Mouse (Mus musculus): ENCODE results near the gene Tnfrsf23. TPM values are rescaled to one million over a fixed set of nuclear protein-coding genes. Genes with fewer than 3 reads are reported as not detected.

Gene Tnfrsf23
- total RNA-seq, 2 experiments from 2014 or later = 3.5 to 4.2 TPM

Other genes with a start within 250 kb of the Tnfrsf23 start
- gene Cdkn1c, start 224.8 kb downstream of the Tnfrsf23 start, total RNA-seq (2021) = 1,000 to 10,000 TPM; 1,384 to 1,531 TPM
- 1 to 10 TPM; 5.5 to 7.0 TPM for gene Slc22a18, start 212.1 kb downstream of the Tnfrsf23 start, total RNA-seq (2021)
- 1 to 10 TPM; 2.9 to 5.6 TPM for gene Phlda2, start 182.7 kb downstream of the Tnfrsf23 start, total RNA-seq (2021)
- gene Nap1l4, start 136.8 kb downstream of the Tnfrsf23 start, total RNA-seq (2021) = 100 to 1,000 TPM; 164 to 177 TPM
- gene Cars, start 85.8 kb downstream of the Tnfrsf23 start, total RNA-seq (2021) = 10 to 100 TPM; 44.1 to 45.0 TPM
- gene Tnfrsf26, start 57.1 kb downstream of the Tnfrsf23 start, total RNA-seq (2021) = 1 to 10 TPM; 1.3 to 1.6 TPM
- gene Tnfrsf22, start 36.2 kb downstream of the Tnfrsf23 start, total RNA-seq (2021) = 1 to 10 TPM; 8.3 to 9.5 TPM
- 10 to 100 TPM; 42.3 to 50.7 TPM for gene Osbpl5, start 71.1 kb upstream of the Tnfrsf23 start, total RNA-seq (2021)
- gene Mrgprg, start 81.1 kb upstream of the Tnfrsf23 start, total RNA-seq (2021) = not detected
- gene Mrgpre, start 98.6 kb upstream of the Tnfrsf23 start, total RNA-seq (2021) = 1 to 10 TPM; 3.0 to 3.4 TPM
- 10 to 100 TPM; 12.4 to 13.9 TPM for gene Nadsyn1, start 137.0 kb upstream of the Tnfrsf23 start, total RNA-seq (2021)
- gene Dhcr7, start 137.3 kb upstream of the Tnfrsf23 start, total RNA-seq (2021) = 100 to 1,000 TPM; 186 to 188 TPM
- not detected for gene Gm498, start 181.0 kb upstream of the Tnfrsf23 start, total RNA-seq (2021)